Mouse (Mus musculus) embryonic fibroblast, embryonic 13.5 days (primary cell): ENCODE results near the gene Agps.
"Not testable (repeated sequence)": the region's sequence is repeated elsewhere in the genome, so short reads cannot be mapped to it uniquely, and the experiment has no call there.

Experiments used
- CTCF ChIP-seq: IDR thresholded peaks from 2 replicates; pipeline ENCODE4 v1.5.1; 2011; ENCODE audit warnings: mild to moderate bottlenecking, control low read depth, low read length, moderate library complexity, borderline replicate concordance; ENCODE audit not compliant: insufficient read depth
- POLR2A ChIP-seq: IDR thresholded peaks from 2 replicates; pipeline ENCODE4 v1.6.1; 2011; ENCODE audit warnings: low read depth, mild to moderate bottlenecking, control low read depth, low read length, moderate library complexity

DNA sequence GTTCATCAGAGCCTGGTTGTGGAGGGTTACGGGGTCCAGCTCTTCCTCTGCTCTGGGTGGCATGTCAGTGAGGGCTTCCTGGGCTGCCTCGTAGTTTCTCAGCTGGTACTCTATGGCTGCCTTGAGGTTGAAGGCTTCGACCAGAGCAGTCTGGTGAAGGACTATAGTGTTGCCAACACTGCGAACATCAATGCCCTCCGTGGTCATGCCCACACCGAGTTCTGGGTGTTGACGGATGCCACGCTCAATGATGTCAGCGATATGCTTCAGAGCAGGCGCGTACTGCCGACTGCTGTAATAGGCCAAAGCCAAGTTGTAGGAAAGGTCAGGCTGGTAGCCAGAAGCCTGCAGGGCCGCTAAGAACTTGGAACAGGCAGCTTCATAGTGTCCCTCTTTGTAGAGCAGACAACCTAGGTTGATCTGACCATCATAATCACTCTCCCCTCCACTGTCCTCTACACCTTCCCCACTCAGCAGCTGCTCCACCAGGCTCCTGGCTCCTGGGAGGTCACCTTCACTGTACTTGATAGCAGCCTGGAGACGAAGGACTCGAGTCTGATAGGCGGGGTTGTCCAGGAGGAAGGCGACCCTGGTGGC lies 105.6 kb downstream of the Agps start:
- TF ChIP-seq CTCF, POLR2A: not testable (repeated sequence)
